Mouse (Mus musculus): Measurements from ENCODE around the gene Pparg. TPM values are rescaled to one million over a fixed set of nuclear protein-coding genes. Genes with fewer than 3 reads are reported as not detected.

The Pparg gene
- total and polyA plus RNA-seq, 3 experiments = not detected

- DNase-seq (ENCODE audit: extremely low read depth) = no peak
- Histone ChIP-seq H3K79me2 (replicated peaks; ENCODE audit: control insufficient read depth, extremely low read depth, insufficient read depth, poor library complexity, severe bottlenecking) (no peaks in the 10 kb centered on the region), H3K4me2 (ENCODE audit: insufficient read depth, low read depth, poor library complexity, severe bottlenecking) (no peak overlapping the region), H3K36me3 (replicated peaks in 1 of 2; ENCODE audit: control insufficient read depth in 1 of 2, insufficient read depth in 1 of 2, low read length in 1 of 2) (no peaks in the 10 kb centered on the region), H3K4me3 (replicated peaks in 1 of 3; ENCODE audit: low read depth in 2 of 3, low read length in 2 of 3, poor library complexity in 1 of 3) (no peak overlapping the region), H3K9ac (ENCODE audit: insufficient read depth, low read depth) (no peak overlapping the region), H3K4me1 (ENCODE audit: control insufficient read depth in 1 of 2, insufficient read depth in 2 of 2) (no peaks in the 10 kb centered on the region), H3K27ac (ENCODE audit: insufficient read depth, low read depth) (no peak overlapping the region), H3K9me3 (replicated peaks; ENCODE audit: low read length) (no peaks in the 10 kb centered on the region), H3K27me3 (replicated peaks) (no peaks in the 10 kb centered on the region)
- in situ Hi-C loops (cut with MboI; ENCODE audit: low pct_ligation_motif_present, low pct_unique_long_range_greater_than_20kb, low sequenced_read_pairs) (no loop called here), dilution Hi-C loops (cut with MboI; ENCODE audit: extremely low pct_ligation_motif_present, extremely low pct_unique_long_range_greater_than_20kb, low sequenced_read_pairs) (no loop called here)
- TF ChIP-seq MEF2A (IDR thresholded peaks at IDR 0.05; ENCODE audit: borderline replicate concordance, low read depth, low read length) = no peak
- no peak for TF ChIP-seq CHD1 (IDR thresholded peaks at IDR 0.05; ENCODE audit: low read depth, low read length)
- no peak for TF ChIP-seq ETS1 (conservative IDR thresholded peaks at IDR 0.05; ENCODE audit: low read depth, low read length)
- no peak for TF ChIP-seq UBTF (IDR thresholded peaks at IDR 0.05; ENCODE audit: low read depth, low read length)
- TF ChIP-seq EP300 (IDR thresholded peaks at IDR 0.05; ENCODE audit: low read length) = no peak
- TF ChIP-seq POLR2AphosphoS2 (IDR thresholded peaks at IDR 0.05; ENCODE audit: low read depth, low read length) = no peak
- TF ChIP-seq JUN (IDR thresholded peaks at IDR 0.05; ENCODE audit: insufficient read depth, low read depth, low read length) = no peak
- TF ChIP-seq NELFE (IDR thresholded peaks at IDR 0.05; ENCODE audit: low read depth, low read length) = no peak
- no peak for TF ChIP-seq IRF4 (IDR thresholded peaks at IDR 0.05; ENCODE audit: low read depth, low read length)
- TF ChIP-seq GABPA (IDR thresholded peaks at IDR 0.05; ENCODE audit: insufficient replicate concordance, low read depth, low read length) = no peak
- no peak for TF ChIP-seq RCOR1 (conservative IDR thresholded peaks at IDR 0.05; ENCODE audit: low read depth, low read length)
- no peak for TF ChIP-seq MAZ (IDR thresholded peaks at IDR 0.05; ENCODE audit: low read depth, low read length)
- TF ChIP-seq ZNF384 (IDR thresholded peaks at IDR 0.05; ENCODE audit: low read depth, low read length) = no peak
These were observed 58.2 kb downstream of the Pparg start for GRCm38 (mm10) chr6:115418964-115419363.

- in situ Hi-C loops (cut with MboI; ENCODE audit: low pct_ligation_motif_present, low pct_unique_long_range_greater_than_20kb, low sequenced_read_pairs) = no loop called here
These were observed 60.2 kb downstream of the Pparg start for GRCm38 (mm10) chr6:115420963-115421362.

More at GRCm38 (mm10) chr6:115420963-115421362, 60.2 kb downstream of the Pparg start:
- no peaks in the 10 kb centered on the region for H3K9me3 ChIP-seq (replicated peaks; ENCODE audit: low read length)
- H3K4me2 ChIP-seq (ENCODE audit: insufficient read depth, low read depth, poor library complexity, severe bottlenecking) = no peak overlapping the region
- H3K79me2 ChIP-seq (replicated peaks; ENCODE audit: control insufficient read depth, extremely low read depth, insufficient read depth, poor library complexity, severe bottlenecking) = no peaks in the 10 kb centered on the region
- no peaks in the 10 kb centered on the region for H3K4me1 ChIP-seq (ENCODE audit: control insufficient read depth in 1 of 2, insufficient read depth in 2 of 2)
- no peak overlapping the region for H3K9ac ChIP-seq (ENCODE audit: insufficient read depth, low read depth)
- dilution Hi-C loops (cut with MboI; ENCODE audit: extremely low pct_ligation_motif_present, extremely low pct_unique_long_range_greater_than_20kb, low sequenced_read_pairs) = no loop called here
- H3K27ac ChIP-seq (ENCODE audit: insufficient read depth, low read depth) = no peak overlapping the region
- no peak for DNase-seq (ENCODE audit: extremely low read depth)
- TF ChIP-seq MXI1 (IDR thresholded peaks at IDR 0.05; ENCODE audit: low read depth, low read length) (no peak), JUN (IDR thresholded peaks at IDR 0.05; ENCODE audit: insufficient read depth, low read depth, low read length) (no peak), USF1 (IDR thresholded peaks at IDR 0.05; ENCODE audit: low read depth, low read length) (no peak), TBP (conservative IDR thresholded peaks at IDR 0.05; ENCODE audit: low read depth, low read length) (no peak), CHD2 (IDR thresholded peaks at IDR 0.05; ENCODE audit: low read length) (no peak), ZMIZ1 (IDR thresholded peaks at IDR 0.05; ENCODE audit: low read depth, low read length) (no peak), BHLHE40 (IDR thresholded peaks at IDR 0.05; ENCODE audit: low read depth, low read length) (no peak), SIN3A (IDR thresholded peaks at IDR 0.05; ENCODE audit: low read length) (no peak)
- no peak overlapping the region for H3K4me3 ChIP-seq (replicated peaks in 1 of 3; ENCODE audit: low read depth in 2 of 3, low read length in 2 of 3, poor library complexity in 1 of 3)
- H3K36me3 ChIP-seq (replicated peaks in 1 of 2; ENCODE audit: control insufficient read depth in 1 of 2, insufficient read depth in 1 of 2, low read length in 1 of 2) = no peaks in the 10 kb centered on the region
- H3K27me3 ChIP-seq (replicated peaks) = no peaks in the 10 kb centered on the region
